In the genomic region with DNA sequence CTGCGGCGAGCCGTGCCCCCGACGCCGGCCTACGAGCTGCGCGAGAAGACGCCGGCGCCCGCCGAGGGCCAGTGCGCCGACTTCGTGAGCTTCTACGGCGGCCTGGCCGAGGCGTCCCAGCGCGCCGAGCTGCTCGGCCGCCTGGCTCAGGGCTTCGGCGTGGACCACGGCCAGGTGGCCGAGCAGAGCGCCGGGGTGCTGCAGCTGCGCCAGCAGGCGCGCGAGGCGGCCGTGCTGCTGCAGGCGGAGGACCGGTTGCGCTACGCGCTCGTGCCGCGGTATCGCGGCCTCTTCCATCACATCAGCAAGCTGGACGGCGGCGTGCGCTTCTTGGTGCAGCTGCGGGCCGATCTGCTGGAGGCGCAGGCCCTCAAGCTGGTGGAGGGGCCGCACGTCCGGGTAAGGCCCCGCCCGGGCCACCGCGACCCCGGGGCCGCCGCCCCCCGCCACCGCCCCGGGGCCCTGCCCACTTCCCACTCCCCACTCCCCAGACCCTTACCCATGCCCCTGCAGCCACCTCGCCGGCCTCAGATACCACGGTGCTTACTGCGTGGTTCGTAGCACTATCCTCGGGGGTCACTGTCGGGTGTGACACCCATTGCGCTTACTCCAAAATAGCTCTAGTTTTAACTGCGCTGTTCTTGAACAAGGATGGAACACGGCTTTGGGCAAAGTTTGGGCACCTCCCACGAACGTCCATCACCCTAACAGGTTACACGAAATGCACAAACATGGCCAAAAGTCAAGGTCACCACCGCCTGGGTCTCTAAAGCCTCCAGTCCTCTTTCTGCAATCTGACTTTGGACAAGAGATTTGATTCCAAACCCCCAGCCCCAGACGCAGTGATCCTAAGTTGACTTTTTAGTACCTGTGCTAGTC, we compare ENCODE assay signal across 8 mouse cellular contexts. TPM values are rescaled to one million over a fixed set of nuclear protein-coding genes. Genes with fewer than 3 reads are reported as not detected.
DNase-seq lines count a peak whose midpoint lies in the region; ATAC-seq and TF ChIP-seq lines count a peak whose summit lies in the region.

No protein-coding gene starts in this region.

- no peak for TF ChIP-seq CTCF in small intestine, adult 2 months (IDR thresholded peaks at IDR 0.05; ENCODE audit: extremely low read depth, insufficient read length, insufficient replicate concordance, low read depth, low read length)

- peak overlapping the region; percentile 89 for H3K4me3 ChIP-seq in heart, embryonic 13.5 days
- peak overlapping the region; percentile 79 for H3K4me3 ChIP-seq in liver, embryonic 13.5 days (replicated peaks)
- H3K4me3 ChIP-seq in small intestine, adult 2 months (ENCODE audit: low read depth, low read length), result peak overlapping the region; percentile 89

- no peaks in the 10 kb centered on the region for H3K9me3 ChIP-seq in heart, embryonic 13.5 days
- no peaks in the 10 kb centered on the region for H3K9me3 ChIP-seq in liver, embryonic 13.5 days (replicated peaks)

- peaks cover 34% of the 10 kb centered on the region for H3K4me1 ChIP-seq in heart, embryonic 13.5 days
- H3K4me1 ChIP-seq in liver, embryonic 13.5 days (replicated peaks), result peaks cover 34% of the 10 kb centered on the region
- H3K4me1 ChIP-seq in small intestine, adult 2 months (ENCODE audit: control insufficient read depth, insufficient read depth, insufficient read length, low read length), result peaks cover 22% of the 10 kb centered on the region

- peak overlapping the region; percentile 96 for H3K9ac ChIP-seq in heart, embryonic 13.5 days
- peak overlapping the region; percentile 85 for H3K9ac ChIP-seq in liver, embryonic 13.5 days

- peak overlapping the region; percentile 90 for H3K27ac ChIP-seq in heart, embryonic 13.5 days (replicated peaks)
- peak overlapping the region; percentile 71 for H3K27ac ChIP-seq in liver, embryonic 13.5 days
- peak overlapping the region; percentile 53; the same call in 1 of the 2 replicates for H3K27ac ChIP-seq in small intestine, adult 2 months (ENCODE audit: insufficient read depth, low read depth, low read length)

- peaks cover 8% of the 10 kb centered on the region for H3K36me3 ChIP-seq in heart, embryonic 13.5 days
- no peaks in the 10 kb centered on the region for H3K36me3 ChIP-seq in liver, embryonic 13.5 days
- H3K36me3 ChIP-seq in small intestine, adult 2 months (ENCODE audit: control insufficient read depth, insufficient read depth, low read length), result no peaks in the 10 kb centered on the region

- peak overlapping the region; percentile 99 for H3K4me2 ChIP-seq in heart, embryonic 13.5 days
- peak overlapping the region; percentile 99 for H3K4me2 ChIP-seq in liver, embryonic 13.5 days

- H3K27me3 ChIP-seq in heart, embryonic 13.5 days (replicated peaks), result peaks cover 10% of the 10 kb centered on the region; the same call in 1 of the 2 replicates
- H3K27me3 ChIP-seq in liver, embryonic 13.5 days, result no peaks in the 10 kb centered on the region
- H3K27me3 ChIP-seq in small intestine, adult 2 months (ENCODE audit: control insufficient read depth, insufficient read depth, low read length), result no peaks in the 10 kb centered on the region

- peak; percentile 40 for DNase-seq in cerebellum, adult 9-10 months
- no peak for DNase-seq in cerebellum, adult 11 months
- peak; percentile 37 for DNase-seq in thymus, postnatal 14 days
- DNase-seq in thymus, postnatal 10 days (ENCODE audit: low spot score in 2 of 2), result no peak
- peak; percentile 17 for DNase-seq in liver, embryonic 13.5 days
- DNase-seq in spleen, postnatal 36 days (ENCODE audit: low spot score in 2 of 2), result no peak

- WGBS in heart, embryonic 13.5 days, result 5% methylated on average over 82 of the region's 83 CpGs
- 8% methylated on average over 54 of the region's 83 CpGs for WGBS in liver, embryonic 13.5 days (ENCODE audit: insufficient replicate concordance)
- 3% methylated on average over 79 of the region's 83 CpGs for WGBS in small intestine, adult 2 months

- TF ChIP-seq POLR2A in small intestine, adult 2 months (IDR thresholded peaks at IDR 0.05; ENCODE audit: low read depth, low read length), result no peak

- peak; percentile 26; the same call in 1 of the 2 replicates for ATAC-seq in heart, embryonic 13.5 days (ENCODE audit: extremely low read depth, insufficient number of reproducible peaks, low FRiP score, low TSS enrichment)
- ATAC-seq in liver, embryonic 13.5 days (ENCODE audit: low read depth), result peak; percentile 36

RNA-seq across cellular contexts. Expression of gene Mlycd, which starts 0.6 kb away (rescaled TPM):
- polyA plus RNA-seq in heart, embryonic 13.5 days (2015; fragmentation: Nextera tagmentation; extraction: Ambion mirVana), result 17.0 and 17.1 TPM in 2 replicates
- 7.3 and 7.7 TPM in 2 replicates for polyA plus RNA-seq in liver, embryonic 13.5 days (2015; fragmentation: Nextera tagmentation; extraction: Ambion mirVana)
- 29.0 and 49.6 TPM in 2 replicates for polyA plus RNA-seq in small intestine, adult 2 months (2012; rRNA removed)

RNA-seq across cellular contexts. Expression of gene Osgin1, which starts 38.6 kb away (rescaled TPM):
- polyA plus RNA-seq in heart, embryonic 13.5 days (2015; fragmentation: Nextera tagmentation; extraction: Ambion mirVana), result 0.51 and 0.89 TPM in 2 replicates
- 13.0 and 14.8 TPM in 2 replicates for polyA plus RNA-seq in liver, embryonic 13.5 days (2015; fragmentation: Nextera tagmentation; extraction: Ambion mirVana)
- 78.7 and 306 TPM in 2 replicates for polyA plus RNA-seq in small intestine, adult 2 months (2012; rRNA removed)

RNA-seq across cellular contexts. Expression of gene Hsbp1, which starts 51.0 kb away (rescaled TPM):
- polyA plus RNA-seq in heart, embryonic 13.5 days (2015; fragmentation: Nextera tagmentation; extraction: Ambion mirVana), result 288 and 312 TPM in 2 replicates
- 86.8 and 94.9 TPM in 2 replicates for polyA plus RNA-seq in liver, embryonic 13.5 days (2015; fragmentation: Nextera tagmentation; extraction: Ambion mirVana)
- polyA plus RNA-seq in small intestine, adult 2 months (2012; rRNA removed), result 53.4 and 94.0 TPM in 2 replicates

RNA-seq across cellular contexts. Expression of gene Necab2, which starts 51.2 kb away (rescaled TPM):
- 0.57 and 0.79 TPM in 2 replicates for polyA plus RNA-seq in heart, embryonic 13.5 days (2015; fragmentation: Nextera tagmentation; extraction: Ambion mirVana)
- 0.05 TPM in 1 of 2 replicates, not detected in the other for polyA plus RNA-seq in liver, embryonic 13.5 days (2015; fragmentation: Nextera tagmentation; extraction: Ambion mirVana)
- polyA plus RNA-seq in small intestine, adult 2 months (2012; rRNA removed), result 0.44 and 0.72 TPM in 2 replicates

Comparison
In these comparisons a context has a peak if more than half of its experiments do, and no peak if none do; other contexts are left out.
1. DNase-seq: peak in cerebellum, adult 9-10 months (single experiment), thymus, postnatal 14 days (single experiment) and liver, embryonic 13.5 days (single experiment); none in cerebellum, adult 11 months (single experiment), thymus, postnatal 10 days (0 of 2) and spleen, postnatal 36 days (0 of 2).
2. Peak in every context shown above with its lines, with median percentiles within 50 percentile points of each other: H3K27ac ChIP-seq and H3K4me3 ChIP-seq.